Mouse (Mus musculus) left cerebral cortex, adult 11 months (tissue): ENCODE measurements around the gene Kctd10.

Experiments
- DNase-seq: peaks from one replicate; pipeline ENCODE4 v3.0.0; 2022; ENCODE audit warnings: low spot score

The Kctd10 gene

GRCm38 (mm10) chr5:114378936-114379335 lies 1.4 kb downstream of the Kctd10 start:
- no peak for DNase-seq

GRCm38 (mm10) chr5:114378177-114378920 lies 2.0 kb downstream of the Kctd10 start:
- no peak for DNase-seq

- no peak for DNase-seq
Observed at GRCm38 (mm10) chr5:114374409-114375213, 5.7 kb downstream of the Kctd10 start.

GRCm38 (mm10) chr5:114373581-114373980 lies 6.7 kb downstream of the Kctd10 start:
- DNase-seq: no peak

GRCm38 (mm10) chr5:114373174-114373573 lies 7.1 kb downstream of the Kctd10 start:
- DNase-seq: no peak

GRCm38 (mm10) chr5:114372565-114372964 lies 7.7 kb downstream of the Kctd10 start:
- no peak for DNase-seq

GRCm38 (mm10) chr5:114371731-114372473 lies 8.4 kb downstream of the Kctd10 start:
- no peak for DNase-seq

GRCm38 (mm10) chr5:114371331-114371730 lies 9.0 kb downstream of the Kctd10 start:
- no peak for DNase-seq

GRCm38 (mm10) chr5:114370371-114370776 lies 9.9 kb downstream of the Kctd10 start:
- DNase-seq: no peak

GRCm38 (mm10) chr5:114369921-114370320 lies 10.4 kb downstream of the Kctd10 start:
- no peak for DNase-seq

GRCm38 (mm10) chr5:114368803-114369496 lies 11.4 kb downstream of the Kctd10 start:
- DNase-seq: no peak

- DNase-seq: no peak
Observed at GRCm38 (mm10) chr5:114368121-114368520, 12.2 kb downstream of the Kctd10 start.

GRCm38 (mm10) chr5:114365043-114365752 lies 15.1 kb downstream of the Kctd10 start:
- no peak for DNase-seq

- no peak for DNase-seq
Observed at GRCm38 (mm10) chr5:114360968-114361367, 19.3 kb downstream of the Kctd10 start.

GRCm38 (mm10) chr5:114359586-114359985 lies 20.7 kb downstream of the Kctd10 start:
- no peak for DNase-seq

GRCm38 (mm10) chr5:114358833-114359232 lies 21.5 kb downstream of the Kctd10 start:
- DNase-seq: peak; percentile 58

- no peak for DNase-seq
Observed at GRCm38 (mm10) chr5:114356936-114357751, 23.2 kb downstream of the Kctd10 start.

GRCm38 (mm10) chr5:114356250-114356935 lies 23.9 kb downstream of the Kctd10 start:
- DNase-seq: peak; percentile 66

- DNase-seq: no peak
Observed at GRCm38 (mm10) chr5:114351490-114351889, 28.8 kb downstream of the Kctd10 start.

GRCm38 (mm10) chr5:114347005-114347404 lies 33.3 kb downstream of the Kctd10 start:
- DNase-seq: no peak
